Mouse (Mus musculus) MEL (cell line): ENCODE measurements around the gene Hnrnpk. TPM values are rescaled to one million over a fixed set of nuclear protein-coding genes. Genes with fewer than 3 reads are reported as not detected.

ENCODE experiments used
- DNase-seq: peaks from one replicate; pipeline ENCODE4 v3.0.0; 2011; ENCODE audit warnings: low read depth, low spot score
- H3K27ac ChIP-seq: 2 replicates; pipeline ENCODE4 v1.5.1; 2012; ENCODE audit warnings: low read depth, mild to moderate bottlenecking, control low read depth, low read length, moderate library complexity; ENCODE audit not compliant: control insufficient read depth
- H3K27me3 ChIP-seq, 2 experiments: fragments of 150-350 bp in 1 of 2; sonication (generic) in 1 of 2; 2 replicates each; pipeline ENCODE4 v1.6.1; 2012; ENCODE audit warnings: low read length in 2 of 2, mild to moderate bottlenecking in 2 of 2, improper control_type of control experiment in 1 of 2, moderate library complexity in 1 of 2; ENCODE audit not compliant: insufficient read depth in 2 of 2, control insufficient read depth in 1 of 2
- H3K36me3 ChIP-seq, 2 experiments: 2 replicates each; pipeline ENCODE4 v1.6.1; 2012 to 2014; ENCODE audit warnings: low read length in 2 of 2, improper control_type of control experiment in 1 of 2, inconsistent platforms in 1 of 2, mild to moderate bottlenecking in 1 of 2; ENCODE audit not compliant: insufficient read depth in 2 of 2, control insufficient read depth in 1 of 2
- H3K4me1 ChIP-seq, 2 experiments: fragments of 150-350 bp in 1 of 2; sonication (generic) in 1 of 2; 2 replicates each; pipeline ENCODE4 v1.6.1; 2012; ENCODE audit warnings: low read length in 2 of 2, improper control_type of control experiment in 1 of 2, mild to moderate bottlenecking in 1 of 2; ENCODE audit not compliant: insufficient read depth in 2 of 2, control insufficient read depth in 1 of 2
- H3K4me3 ChIP-seq, 2 experiments: fragments of 150-350 bp in 1 of 2; sonication (generic) in 1 of 2; 2 replicates each; pipeline ENCODE4 v1.5.1; 2012; ENCODE audit warnings: low read depth in 2 of 2, low read length in 2 of 2, mild to moderate bottlenecking in 2 of 2, moderate library complexity in 2 of 2, control low read depth in 1 of 2, improper control_type of control experiment in 1 of 2; ENCODE audit not compliant: control insufficient read depth in 1 of 2, insufficient read depth in 1 of 2
- H3K79me2 ChIP-seq: 2 replicates; pipeline ENCODE4 v1.6.1; 2012; ENCODE audit warnings: mild to moderate bottlenecking, low read length, moderate library complexity; ENCODE audit not compliant: control insufficient read depth, poor library complexity, insufficient read depth
- H3K9ac ChIP-seq: 2 replicates; pipeline ENCODE4 v1.6.1; 2012; ENCODE audit warnings: low read depth, mild to moderate bottlenecking, control low read depth, low read length, moderate library complexity; ENCODE audit not compliant: control insufficient read depth, poor library complexity, severe bottlenecking
- H3K9me3 ChIP-seq: fragments of 150-350 bp; sonication (generic); replicated peaks from 2 replicates; pipeline ENCODE4 v1.6.1; 2012; ENCODE audit warnings: mild to moderate bottlenecking, low read length, improper control_type of control experiment, moderate library complexity; ENCODE audit not compliant: insufficient read depth
- CHD1 ChIP-seq: IDR thresholded peaks from 2 replicates; pipeline ENCODE4 v1.6.1; 2012; ENCODE audit warnings: low read depth, mild to moderate bottlenecking, inconsistent platforms, low read length, improper control_type of control experiment
- CHD2 ChIP-seq: IDR thresholded peaks from 2 replicates; pipeline ENCODE4 v1.6.1; 2011; ENCODE audit warnings: low read length, improper control_type of control experiment
- CTCF ChIP-seq, 3 experiments: IDR thresholded peaks in 2 of 3; conservative IDR thresholded peaks in 1 of 3; 2 replicates each; pipeline ENCODE4 v1.5.1; 2011 to 2012; ENCODE audit warnings: low read length in 3 of 3, low read depth in 2 of 3, mild to moderate bottlenecking in 2 of 3, improper control_type of control experiment in 1 of 3, inconsistent platforms in 1 of 3, mixed read lengths in 1 of 3, moderate library complexity in 1 of 3; ENCODE audit not compliant: control insufficient read depth in 1 of 3, insufficient read depth in 1 of 3, poor library complexity in 1 of 3, severe bottlenecking in 1 of 3
- E2F4 ChIP-seq: IDR thresholded peaks from 2 replicates; pipeline ENCODE4 v1.6.1; 2011; ENCODE audit warnings: low read depth, low read length, improper control_type of control experiment, borderline replicate concordance
- EP300 ChIP-seq, 2 experiments: IDR thresholded peaks; 2 replicates each; pipeline ENCODE4 v1.6.1; 2011; ENCODE audit warnings: improper control_type of control experiment in 2 of 2, low read length in 2 of 2, low read depth in 1 of 2, mild to moderate bottlenecking in 1 of 2
- ETS1 ChIP-seq: IDR thresholded peaks from 2 replicates; pipeline ENCODE4 v1.6.1; 2012; ENCODE audit warnings: low read depth, mild to moderate bottlenecking, inconsistent platforms, low read length, improper control_type of control experiment, moderate library complexity
- GABPA ChIP-seq: IDR thresholded peaks from 2 replicates; pipeline ENCODE4 v1.6.1; 2012; ENCODE audit warnings: low read depth, mild to moderate bottlenecking, inconsistent platforms, low read length, improper control_type of control experiment, moderate library complexity
- GATA1 ChIP-seq: IDR thresholded peaks from 2 replicates; pipeline ENCODE4 v1.6.1; 2011; ENCODE audit warnings: low read depth, low read length, improper control_type of control experiment
- HCFC1 ChIP-seq: IDR thresholded peaks from 2 replicates; pipeline ENCODE4 v1.6.1; 2012; ENCODE audit warnings: low read depth, mild to moderate bottlenecking, inconsistent platforms, low read length, improper control_type of control experiment, moderate library complexity
- KAT2A ChIP-seq: conservative IDR thresholded peaks from 2 replicates; pipeline ENCODE4 v1.6.1; 2012; ENCODE audit warnings: low read depth, low read length, improper control_type of control experiment, inconsistent platforms
- MAFK ChIP-seq: IDR thresholded peaks from 2 replicates; pipeline ENCODE4 v1.6.1; 2011; ENCODE audit warnings: low read depth, mild to moderate bottlenecking, low read length, improper control_type of control experiment, borderline replicate concordance
- MAX ChIP-seq: IDR thresholded peaks from 2 replicates; pipeline ENCODE4 v1.6.1; 2011; ENCODE audit warnings: low read length, improper control_type of control experiment
- MAZ ChIP-seq: IDR thresholded peaks from 2 replicates; pipeline ENCODE4 v1.6.1; 2012; ENCODE audit warnings: low read depth, mild to moderate bottlenecking, inconsistent platforms, low read length, improper control_type of control experiment
- MEF2A ChIP-seq: IDR thresholded peaks from 2 replicates; pipeline ENCODE4 v1.6.1; 2014; ENCODE audit warnings: low read depth, mild to moderate bottlenecking, inconsistent platforms, low read length, improper control_type of control experiment; ENCODE audit not compliant: poor library complexity, insufficient replicate concordance, severe bottlenecking; ENCODE audit errors: extremely low read depth
- MXI1 ChIP-seq: IDR thresholded peaks from 2 replicates; pipeline ENCODE4 v1.6.1; 2011; ENCODE audit warnings: mild to moderate bottlenecking, low read depth, low read length, improper control_type of control experiment
- MYC ChIP-seq: IDR thresholded peaks from 2 replicates; pipeline ENCODE4 v1.6.1; 2011; ENCODE audit warnings: low read depth, mild to moderate bottlenecking, low read length, improper control_type of control experiment, moderate library complexity
- NELFE ChIP-seq: IDR thresholded peaks from 2 replicates; pipeline ENCODE4 v1.6.1; 2011; ENCODE audit warnings: low read depth, low read length, improper control_type of control experiment
- POLR2A ChIP-seq, 2 experiments: IDR thresholded peaks; 2 replicates each; pipeline ENCODE4 v1.6.1; 2011 to 2012; ENCODE audit warnings: low read length in 2 of 2, mild to moderate bottlenecking in 2 of 2, control low read depth in 1 of 2, improper control_type of control experiment in 1 of 2, low read depth in 1 of 2, moderate library complexity in 1 of 2; ENCODE audit not compliant: control insufficient read depth in 1 of 2, insufficient read depth in 1 of 2, poor library complexity in 1 of 2
- RCOR1 ChIP-seq: IDR thresholded peaks from 2 replicates; pipeline ENCODE4 v1.6.1; 2012; ENCODE audit warnings: low read depth, mild to moderate bottlenecking, inconsistent platforms, low read length, improper control_type of control experiment
- SIN3A ChIP-seq: IDR thresholded peaks from 2 replicates; pipeline ENCODE4 v1.6.1; 2012; ENCODE audit warnings: low read length, improper control_type of control experiment, inconsistent platforms
- TBP ChIP-seq: IDR thresholded peaks from 2 replicates; pipeline ENCODE4 v1.8.0; 2011; ENCODE audit warnings: low read depth, low read length, improper control_type of control experiment
- TCF12 ChIP-seq: IDR thresholded peaks from 2 replicates; pipeline ENCODE4 v1.6.1; 2014; ENCODE audit warnings: low read depth, mild to moderate bottlenecking, inconsistent platforms, low read length, improper control_type of control experiment, moderate library complexity
- ZC3H11A ChIP-seq: IDR thresholded peaks from 2 replicates; pipeline ENCODE4 v1.6.1; 2012; ENCODE audit warnings: low read depth, mild to moderate bottlenecking, inconsistent platforms, low read length, improper control_type of control experiment
- ZKSCAN1 ChIP-seq: IDR thresholded peaks from 2 replicates; pipeline ENCODE4 v1.6.1; 2012; ENCODE audit warnings: low read depth, mild to moderate bottlenecking, inconsistent platforms, low read length, improper control_type of control experiment, moderate library complexity
- ZMIZ1 ChIP-seq: IDR thresholded peaks from 2 replicates; pipeline ENCODE4 v1.6.1; 2012; ENCODE audit warnings: low read depth, mild to moderate bottlenecking, inconsistent platforms, low read length, improper control_type of control experiment, moderate library complexity
- polyA plus RNA-seq, 2 experiments: library from polyadenylated mRNA; stranded (reverse) in 1 of 2; unstranded in 1 of 2; fragments of >175 nt in 1 of 2; fragments of >200 nt in 1 of 2; gene quantifications; 2 replicates each; pipeline versions ENCODE4 v1.2.1 to v1.2.4; 2012; ENCODE audit warnings: low replicate concordance in 2 of 2, low read depth in 1 of 2; ENCODE audit not compliant: insufficient read length in 2 of 2, insufficient read depth in 1 of 2, missing spikeins in 1 of 2
- total RNA-seq: library from RNA; depleted of rRNA; stranded (reverse); fragments of 300-350 nt; gene quantifications from 2 replicates; pipeline ENCODE4 v1.2.3, GENCODE M21; 2012

The Hnrnpk gene
- total and polyA plus RNA-seq, 3 experiments, result 542 to 1,739 (median 1,502) TPM

DNA sequence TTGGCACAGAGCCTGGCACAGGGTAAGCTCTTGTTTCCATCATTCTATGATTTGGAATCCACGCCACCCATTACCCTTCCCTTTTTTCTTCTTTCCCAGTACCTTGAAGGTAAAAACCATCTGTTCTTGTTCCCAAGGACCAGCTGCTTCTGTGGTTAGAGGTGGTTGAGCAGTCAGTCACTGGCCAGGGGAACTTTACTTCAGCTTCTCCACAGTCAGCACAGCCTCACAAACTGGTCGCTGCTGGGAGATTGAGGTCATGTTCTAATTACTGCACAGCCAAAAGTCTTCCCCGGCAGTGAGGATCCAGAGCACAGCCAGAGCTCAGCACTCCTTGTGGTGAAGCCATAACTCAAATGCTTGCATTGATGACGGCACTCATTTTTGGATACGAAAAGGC, 12.7 kb upstream of the Hnrnpk start:
- H3K9ac ChIP-seq, result no peak overlapping the region
- DNase-seq, result no peak
- H3K79me2 ChIP-seq, result no peaks in the 10 kb centered on the region
- no peak overlapping the region for H3K27ac ChIP-seq
- no peak for TF ChIP-seq CTCF (IDR thresholded peaks at IDR 0.05 in 2 of 3, conservative IDR thresholded peaks at IDR 0.05 in 1 of 3; ENCODE audit: control insufficient read depth in 1 of 3, insufficient read depth in 1 of 3, low read depth in 2 of 3, low read length in 3 of 3, poor library complexity in 1 of 3, severe bottlenecking in 1 of 3)
- TF ChIP-seq GATA1, result no peak
- TF ChIP-seq NELFE, result no peak
- TF ChIP-seq E2F4, result no peak
- no peak for TF ChIP-seq MXI1
- TF ChIP-seq MAFK, result no peak
- no peak for TF ChIP-seq MAZ
- no peak for TF ChIP-seq TBP
- no peak for TF ChIP-seq MAX
- TF ChIP-seq ZKSCAN1, result no peak
- no peak for TF ChIP-seq SIN3A
- TF ChIP-seq TCF12, result no peak
- TF ChIP-seq ETS1, result no peak
- TF ChIP-seq POLR2A (IDR thresholded peaks at IDR 0.05; ENCODE audit: control insufficient read depth in 1 of 2, insufficient read depth in 1 of 2, low read depth in 1 of 2, low read length in 2 of 2, poor library complexity in 1 of 2), result no peak
- TF ChIP-seq KAT2A, result no peak
- no peak for TF ChIP-seq ZC3H11A
- no peak for TF ChIP-seq GABPA
- TF ChIP-seq HCFC1, result no peak
- no peak for TF ChIP-seq ZMIZ1
- no peak for TF ChIP-seq MYC
- H3K9me3 ChIP-seq, result no peaks in the 10 kb centered on the region
- no peaks in the 10 kb centered on the region for H3K4me1 ChIP-seq
- H3K36me3 ChIP-seq, result no peaks in the 10 kb centered on the region
- H3K27me3 ChIP-seq, result no peaks in the 10 kb centered on the region
- no peak overlapping the region for H3K4me3 ChIP-seq

DNA sequence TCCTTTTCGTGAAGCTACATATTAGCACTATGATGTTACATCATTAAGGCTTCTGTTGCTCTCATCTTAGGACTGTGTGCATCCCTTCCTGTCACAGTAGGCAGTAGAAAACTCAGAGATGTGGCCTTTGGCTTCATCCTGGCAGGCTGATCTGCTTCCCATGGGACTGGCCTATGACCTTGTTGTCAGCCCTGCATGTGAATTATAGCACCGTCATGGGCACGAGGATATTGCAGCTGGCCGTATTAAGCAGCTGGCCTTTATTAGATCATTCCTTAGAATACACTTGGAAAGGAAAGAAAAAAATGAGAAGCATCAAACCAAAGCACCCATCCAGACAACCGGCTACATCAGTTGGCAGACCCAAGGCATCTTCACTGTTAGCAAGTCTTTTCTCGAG, 12.2 kb upstream of the Hnrnpk start:
- Histone ChIP-seq H3K36me3 (no peaks in the 10 kb centered on the region), H3K9ac (no peak overlapping the region), H3K9me3 (no peaks in the 10 kb centered on the region), H3K79me2 (no peaks in the 10 kb centered on the region), H3K27me3 (no peaks in the 10 kb centered on the region), H3K27ac (no peak overlapping the region), H3K4me1 (no peaks in the 10 kb centered on the region), H3K4me3 (no peak overlapping the region)
- no peak for TF ChIP-seq TBP
- no peak for TF ChIP-seq CHD1
- TF ChIP-seq MEF2A, result no peak
- no peak for TF ChIP-seq CHD2
- no peak for TF ChIP-seq EP300 (IDR thresholded peaks at IDR 0.05; ENCODE audit: low read depth in 1 of 2, low read length in 2 of 2)
- TF ChIP-seq MAFK, result no peak
- TF ChIP-seq SIN3A, result no peak
- no peak for TF ChIP-seq ZC3H11A
- no peak for TF ChIP-seq RCOR1
- DNase-seq, result no peak
